Mouse (Mus musculus): Measurements from ENCODE around the gene Pgr. TPM values are rescaled to one million over a fixed set of nuclear protein-coding genes. Genes with fewer than 3 reads are reported as not detected.

The Pgr gene
- 0.21 and 0.26 TPM in 2 replicates for polyA plus RNA-seq (2015; fragmentation: Nextera tagmentation; extraction: Ambion mirVana)

DNA sequence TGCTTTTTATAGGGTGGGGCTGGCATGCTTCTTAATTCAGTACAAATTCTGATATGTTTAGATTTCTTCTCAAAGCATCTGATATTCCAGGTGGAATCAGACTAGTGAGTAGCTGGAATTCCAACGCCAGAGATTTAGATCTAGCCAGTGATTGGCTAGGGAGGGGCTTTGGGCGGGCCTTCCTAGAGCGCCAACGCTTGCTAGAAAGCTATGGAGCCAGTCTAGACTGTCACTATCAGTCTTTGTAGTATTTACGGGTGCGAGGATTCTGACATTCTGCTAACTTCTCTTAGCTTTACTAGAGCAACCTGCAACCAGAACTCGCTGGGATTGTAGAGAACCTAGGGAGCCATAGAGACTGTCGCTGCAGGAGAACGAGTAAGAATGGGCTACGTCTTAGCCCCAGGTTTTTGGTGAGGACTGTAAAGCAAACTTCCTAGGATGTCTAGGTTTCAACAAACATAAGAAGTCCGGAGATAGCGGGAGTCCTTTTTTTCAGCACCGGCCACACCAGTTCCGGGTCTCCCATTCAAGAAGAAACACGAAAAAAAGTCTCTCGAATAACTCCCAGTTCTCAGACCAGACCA is at the start of gene Pgr:
Gene Pgr, plus strand, starts transcription at position 218 of the 587 bp plus-strand sequence.
- WGBS = 1% methylated on average over 16 of the region's 16 CpGs
- Histone ChIP-seq H3K36me3 (ENCODE audit: control insufficient read depth, insufficient read depth) (no peaks in the 10 kb centered on the region), H3K4me1 (replicated peaks; ENCODE audit: control insufficient read depth, insufficient read depth, low read length) (peaks cover 7% of the 10 kb centered on the region; the same call in 1 of the 2 replicates), H3K9ac (ENCODE audit: low read depth, low read length) (no peak within 1 kb of the TSS), H3K27me3 (replicated peaks; ENCODE audit: control insufficient read depth, insufficient read depth, low read length) (peaks cover 33% of the 10 kb centered on the region), H3K4me3 (ENCODE audit: low read depth, low read length) (peak within 1 kb of the TSS; percentile 48), H3K4me2 (replicated peaks; ENCODE audit: low read depth) (peak within 1 kb of the TSS; percentile 85), H3K9me3 (ENCODE audit: control insufficient read depth) (no peaks in the 10 kb centered on the region), H3K27ac (ENCODE audit: low read depth, low read length) (no peak within 1 kb of the TSS)
- ATAC-seq = no peak
- no peak for TF ChIP-seq CTCF (IDR thresholded peaks at IDR 0.05; ENCODE audit: low read depth)

DNA sequence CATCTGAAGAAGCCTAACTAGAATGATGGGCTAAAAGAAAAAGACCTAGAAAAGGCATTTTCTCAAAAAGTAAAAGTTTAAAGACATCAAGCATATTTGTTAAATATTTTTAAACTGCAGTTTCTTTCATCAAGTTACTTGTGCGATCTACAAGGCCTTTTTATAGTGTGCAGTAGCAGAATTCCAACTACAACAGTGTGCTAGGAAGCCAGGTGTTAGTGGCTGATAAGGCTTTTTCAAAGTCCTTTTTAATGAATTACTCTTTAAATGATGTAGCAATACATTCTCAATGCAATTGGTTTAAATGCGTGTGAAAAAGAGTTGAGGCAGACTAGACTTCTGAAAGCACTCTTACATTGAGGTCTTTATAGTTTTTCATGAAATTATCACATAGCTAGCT is 42.2 kb upstream of the Pgr start:
- no peak for TF ChIP-seq CTCF (IDR thresholded peaks at IDR 0.05; ENCODE audit: low read depth)
- Histone ChIP-seq H3K4me3 (ENCODE audit: low read depth, low read length) (no peak overlapping the region), H3K9me3 (ENCODE audit: control insufficient read depth) (no peaks in the 10 kb centered on the region), H3K36me3 (ENCODE audit: control insufficient read depth, insufficient read depth) (no peaks in the 10 kb centered on the region), H3K4me2 (replicated peaks; ENCODE audit: low read depth) (no peak overlapping the region), H3K27ac (ENCODE audit: low read depth, low read length) (no peak overlapping the region), H3K9ac (ENCODE audit: low read depth, low read length) (no peak overlapping the region), H3K27me3 (replicated peaks; ENCODE audit: control insufficient read depth, insufficient read depth, low read length) (no peaks in the 10 kb centered on the region), H3K4me1 (replicated peaks; ENCODE audit: control insufficient read depth, insufficient read depth, low read length) (no peaks in the 10 kb centered on the region)
- no peak; the same call in 1 of the 2 replicates for ATAC-seq
- WGBS = 41% methylated on average over 2 of the region's 2 CpGs

DNA sequence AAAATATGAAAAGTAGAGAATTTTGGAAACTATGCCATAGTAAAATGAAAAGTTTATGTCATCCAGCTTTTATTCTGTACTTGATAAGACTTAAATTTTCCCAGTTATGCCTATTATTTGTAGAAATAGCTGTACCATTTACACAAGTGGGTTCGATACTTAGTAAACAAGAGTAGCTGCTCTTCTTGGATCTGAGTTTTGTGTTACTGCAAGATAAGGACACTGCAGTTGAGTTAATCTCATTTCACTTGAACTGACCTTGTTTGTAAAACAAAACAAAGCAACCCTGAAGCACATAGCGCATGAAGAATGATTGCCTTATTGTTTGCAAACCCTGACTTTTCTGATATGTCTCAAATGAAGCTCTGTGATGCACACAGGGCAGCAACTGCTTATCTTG is 31.1 kb upstream of the Pgr start:
- 75% methylated on average over 2 of the region's 2 CpGs for WGBS
- H3K27me3 ChIP-seq (replicated peaks; ENCODE audit: control insufficient read depth, insufficient read depth, low read length) = no peaks in the 10 kb centered on the region
- ATAC-seq = no peak
- no peak for TF ChIP-seq CTCF (IDR thresholded peaks at IDR 0.05; ENCODE audit: low read depth)
- H3K4me3 ChIP-seq (ENCODE audit: low read depth, low read length) = no peak overlapping the region
- H3K4me1 ChIP-seq (replicated peaks; ENCODE audit: control insufficient read depth, insufficient read depth, low read length) = no peaks in the 10 kb centered on the region
- no peak overlapping the region for H3K27ac ChIP-seq (ENCODE audit: low read depth, low read length)
- no peaks in the 10 kb centered on the region for H3K36me3 ChIP-seq (ENCODE audit: control insufficient read depth, insufficient read depth)
- no peak overlapping the region for H3K4me2 ChIP-seq (replicated peaks; ENCODE audit: low read depth)
- H3K9me3 ChIP-seq (ENCODE audit: control insufficient read depth) = no peaks in the 10 kb centered on the region
- no peak overlapping the region for H3K9ac ChIP-seq (ENCODE audit: low read depth, low read length)

DNA sequence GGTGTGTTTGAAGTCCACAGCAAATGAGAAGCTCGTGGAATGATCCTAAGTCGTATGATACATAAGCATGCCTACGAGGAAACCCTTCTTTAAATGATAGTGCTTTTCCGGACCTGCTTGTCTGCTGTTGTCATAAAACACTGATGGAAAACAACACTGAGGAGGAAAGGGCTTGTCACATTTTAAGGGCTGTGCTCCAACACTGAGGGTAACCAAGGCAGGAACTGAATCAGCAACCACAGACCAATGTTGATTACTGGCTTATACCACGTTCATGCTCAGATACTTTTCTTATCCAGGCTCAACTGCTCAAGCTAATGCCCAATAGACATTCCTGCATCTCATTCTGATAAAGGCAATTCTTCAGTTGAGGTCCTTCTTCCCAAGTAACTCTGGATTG is 4.4 kb upstream of the Pgr start:
- no peak overlapping the region for H3K4me3 ChIP-seq (ENCODE audit: low read depth, low read length)
- TF ChIP-seq CTCF (IDR thresholded peaks at IDR 0.05; ENCODE audit: low read depth) = no peak
- no peak overlapping the region for H3K9ac ChIP-seq (ENCODE audit: low read depth, low read length)
- no peak for ATAC-seq
- H3K36me3 ChIP-seq (ENCODE audit: control insufficient read depth, insufficient read depth) = no peaks in the 10 kb centered on the region
- peaks cover 3% of the 10 kb centered on the region; the same call in 1 of the 2 replicates for H3K4me1 ChIP-seq (replicated peaks; ENCODE audit: control insufficient read depth, insufficient read depth, low read length)
- no peak overlapping the region for H3K4me2 ChIP-seq (replicated peaks; ENCODE audit: low read depth)
- 76% methylated on average over 5 of the region's 5 CpGs for WGBS
- H3K9me3 ChIP-seq (ENCODE audit: control insufficient read depth) = no peaks in the 10 kb centered on the region
- H3K27me3 ChIP-seq (replicated peaks; ENCODE audit: control insufficient read depth, insufficient read depth, low read length) = peaks cover 4% of the 10 kb centered on the region; the same call in 1 of the 2 replicates
- no peak overlapping the region for H3K27ac ChIP-seq (ENCODE audit: low read depth, low read length)

DNA sequence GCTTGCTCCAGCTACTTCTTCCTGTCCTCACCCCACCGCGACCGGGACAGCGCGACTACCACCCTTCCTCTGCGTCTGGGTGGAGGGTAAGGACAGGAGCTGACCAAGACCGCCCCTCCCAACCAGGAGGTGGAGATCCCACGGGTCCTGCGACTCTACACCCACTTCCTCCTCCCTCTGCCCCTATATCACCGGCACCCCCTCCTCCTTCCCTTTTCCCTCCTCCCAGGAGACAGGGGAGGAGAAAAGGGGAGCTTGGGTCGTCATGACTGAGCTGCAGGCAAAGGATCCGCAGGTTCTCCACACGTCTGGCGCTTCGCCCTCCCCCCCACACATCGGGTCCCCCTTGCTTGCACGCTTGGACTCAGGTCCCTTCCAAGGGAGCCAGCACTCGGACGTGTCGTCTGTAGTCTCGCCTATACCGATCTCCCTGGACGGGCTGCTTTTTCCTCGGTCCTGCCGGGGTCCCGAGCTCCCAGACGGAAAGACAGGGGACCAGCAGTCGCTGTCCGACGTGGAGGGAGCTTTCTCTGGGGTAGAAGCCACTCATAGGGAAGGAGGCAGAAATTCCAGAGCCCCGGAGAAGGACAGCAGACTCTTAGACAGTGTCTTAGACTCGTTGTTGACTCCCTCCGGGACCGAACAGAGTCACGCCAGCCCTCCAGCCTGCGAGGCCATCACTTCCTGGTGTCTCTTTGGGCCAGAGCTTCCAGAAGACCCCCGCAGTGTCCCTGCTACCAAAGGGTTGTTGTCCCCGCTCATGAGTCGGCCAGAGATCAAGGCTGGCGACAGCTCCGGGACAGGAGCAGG is 775 bp downstream of the Pgr start:
- 0 out of 2 replicates have a peak, but pooled peaks have one; percentile 10 for ATAC-seq
- H3K27me3 ChIP-seq (replicated peaks; ENCODE audit: control insufficient read depth, insufficient read depth, low read length) = peaks cover 33% of the 10 kb centered on the region

DNA sequence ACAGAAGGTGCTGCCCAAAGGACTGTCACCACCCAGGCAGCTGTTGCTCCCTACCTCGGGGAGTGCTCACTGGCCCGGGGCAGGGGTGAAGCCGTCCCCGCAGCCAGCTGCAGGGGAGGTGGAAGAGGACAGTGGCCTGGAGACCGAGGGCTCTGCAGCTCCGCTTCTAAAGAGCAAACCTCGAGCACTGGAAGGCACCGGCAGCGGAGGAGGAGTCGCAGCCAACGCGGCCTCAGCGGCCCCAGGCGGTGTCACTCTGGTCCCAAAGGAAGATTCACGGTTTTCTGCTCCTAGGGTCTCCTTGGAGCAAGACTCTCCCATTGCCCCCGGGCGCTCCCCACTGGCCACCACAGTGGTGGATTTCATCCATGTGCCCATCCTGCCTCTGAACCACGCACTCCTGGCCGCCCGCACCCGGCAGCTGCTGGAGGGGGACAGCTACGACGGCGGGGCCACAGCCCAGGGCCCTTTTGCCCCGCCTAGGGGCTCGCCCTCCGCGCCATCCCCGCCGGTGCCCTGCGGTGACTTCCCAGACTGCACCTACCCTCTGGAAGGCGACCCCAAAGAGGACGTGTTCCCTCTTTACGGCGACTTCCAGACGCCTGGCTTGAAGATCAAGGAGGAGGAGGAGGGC is 1.5 kb downstream of the Pgr start:
- WGBS = under 1% methylated on average over 36 of the region's 36 CpGs
- H3K9ac ChIP-seq (ENCODE audit: low read depth, low read length) = no peak overlapping the region
- no peaks in the 10 kb centered on the region for H3K9me3 ChIP-seq (ENCODE audit: control insufficient read depth)
- ATAC-seq = peak; percentile 27; the same call in 1 of the 2 replicates
- H3K27me3 ChIP-seq (replicated peaks; ENCODE audit: control insufficient read depth, insufficient read depth, low read length) = peaks cover 33% of the 10 kb centered on the region
- H3K36me3 ChIP-seq (ENCODE audit: control insufficient read depth, insufficient read depth) = no peaks in the 10 kb centered on the region
- no peak overlapping the region for H3K27ac ChIP-seq (ENCODE audit: low read depth, low read length)
- no peak for TF ChIP-seq CTCF (IDR thresholded peaks at IDR 0.05; ENCODE audit: low read depth)
- H3K4me2 ChIP-seq (replicated peaks; ENCODE audit: low read depth) = peak overlapping the region; percentile 85
- peaks cover 7% of the 10 kb centered on the region; the same call in 1 of the 2 replicates for H3K4me1 ChIP-seq (replicated peaks; ENCODE audit: control insufficient read depth, insufficient read depth, low read length)
- peak overlapping the region; percentile 48 for H3K4me3 ChIP-seq (ENCODE audit: low read depth, low read length)

More for the DNA sequence above, 775 bp downstream of the Pgr start:
- no peak for TF ChIP-seq CTCF (IDR thresholded peaks at IDR 0.05; ENCODE audit: low read depth)
- Histone ChIP-seq H3K4me2 (replicated peaks; ENCODE audit: low read depth) (peak overlapping the region; percentile 85), H3K36me3 (ENCODE audit: control insufficient read depth, insufficient read depth) (no peaks in the 10 kb centered on the region), H3K27ac (ENCODE audit: low read depth, low read length) (no peak overlapping the region), H3K4me3 (ENCODE audit: low read depth, low read length) (peak overlapping the region; percentile 48), H3K4me1 (replicated peaks; ENCODE audit: control insufficient read depth, insufficient read depth, low read length) (peaks cover 7% of the 10 kb centered on the region; the same call in 1 of the 2 replicates), H3K9me3 (ENCODE audit: control insufficient read depth) (no peaks in the 10 kb centered on the region), H3K9ac (ENCODE audit: low read depth, low read length) (no peak overlapping the region)
- under 1% methylated on average over 41 of the region's 41 CpGs for WGBS

Measured in intestine, postnatal 0 days (tissue).